Mouse (Mus musculus) ES-CJ7 (cell line): Measurements from ENCODE around the gene Usp21.
A peak's percentile ranks its signal among the peaks of the same experiment; 100 is the strongest.

Source experiments
- DNase-seq: peaks from one replicate; pipeline ENCODE4 v3.0.0; 2011; ENCODE audit warnings: low read depth, low spot score

Gene Usp21

DNA sequence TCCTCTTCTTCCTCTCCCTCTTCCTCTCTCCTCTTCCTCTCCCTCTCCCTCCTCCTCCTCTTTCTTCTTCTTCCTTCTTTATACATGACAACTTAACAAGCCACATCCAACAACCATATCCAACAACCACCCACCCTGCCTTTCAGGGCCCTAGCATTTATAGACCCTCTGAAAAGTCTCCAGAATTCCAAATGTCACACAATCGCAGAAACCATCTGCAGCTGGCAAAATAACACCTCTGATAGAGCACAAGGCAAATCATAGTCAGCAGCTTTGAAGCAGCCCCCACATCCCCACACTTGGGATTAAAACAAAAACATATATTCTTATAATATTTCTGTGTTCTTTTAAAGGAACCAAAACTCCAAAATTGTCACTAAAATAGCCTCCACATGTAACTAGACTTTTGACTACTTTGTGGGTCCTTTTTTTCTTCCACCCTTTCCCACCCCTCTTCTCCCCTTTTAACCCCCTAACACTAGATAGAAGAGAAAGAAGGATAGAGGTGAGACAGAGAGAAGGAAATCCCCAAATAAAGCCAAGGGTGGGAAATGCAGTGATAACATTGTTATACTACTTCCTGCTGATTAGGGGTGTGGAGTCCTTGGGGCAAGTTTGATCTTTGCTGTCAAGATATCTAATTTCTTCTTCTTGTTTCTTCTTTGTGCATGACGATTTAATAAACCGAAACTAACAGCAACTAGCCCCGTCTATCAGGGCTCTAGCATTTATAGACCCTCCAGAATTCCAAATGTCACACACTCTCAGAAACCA, 21.6 kb downstream of the Usp21 start:
- DNase-seq, result no peak

DNA sequence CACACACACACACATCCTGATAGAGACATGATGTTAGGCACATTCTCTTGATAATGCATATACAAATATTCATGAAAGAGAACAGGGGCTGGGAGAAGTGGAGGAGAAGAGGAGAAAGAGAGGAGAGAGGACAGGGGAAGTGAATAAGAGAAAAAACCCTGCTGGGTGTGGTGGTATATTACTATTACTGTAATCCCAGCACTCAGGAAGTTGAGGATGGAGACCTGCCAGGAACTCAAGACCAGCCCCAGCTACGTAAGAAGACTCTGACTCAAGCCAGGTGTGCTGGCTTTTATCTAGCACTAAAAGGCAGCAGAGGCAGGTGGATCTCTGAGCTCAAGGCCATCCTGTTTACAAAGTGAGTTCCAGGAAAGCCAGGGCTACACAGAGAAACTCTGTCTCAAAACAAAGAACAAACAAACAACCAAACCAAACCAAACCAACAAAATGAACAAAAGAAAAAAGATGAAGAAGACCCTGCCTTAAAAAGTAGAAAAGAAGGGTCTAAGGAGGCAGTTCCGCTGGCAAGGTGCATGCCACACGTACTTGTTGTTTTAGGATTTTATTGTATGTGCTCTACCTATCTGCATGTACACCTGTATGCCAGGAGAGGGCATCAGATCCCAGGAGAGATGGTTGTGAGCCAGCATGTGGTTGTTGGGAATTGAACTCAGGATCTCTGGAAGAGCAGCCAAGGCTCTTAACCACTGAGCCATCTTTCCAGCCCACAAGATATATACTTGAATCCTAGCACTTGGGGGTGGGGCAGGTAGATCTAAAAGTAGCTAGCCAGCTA, 23.9 kb downstream of the Usp21 start:
- peak; percentile 82 for DNase-seq

DNA sequence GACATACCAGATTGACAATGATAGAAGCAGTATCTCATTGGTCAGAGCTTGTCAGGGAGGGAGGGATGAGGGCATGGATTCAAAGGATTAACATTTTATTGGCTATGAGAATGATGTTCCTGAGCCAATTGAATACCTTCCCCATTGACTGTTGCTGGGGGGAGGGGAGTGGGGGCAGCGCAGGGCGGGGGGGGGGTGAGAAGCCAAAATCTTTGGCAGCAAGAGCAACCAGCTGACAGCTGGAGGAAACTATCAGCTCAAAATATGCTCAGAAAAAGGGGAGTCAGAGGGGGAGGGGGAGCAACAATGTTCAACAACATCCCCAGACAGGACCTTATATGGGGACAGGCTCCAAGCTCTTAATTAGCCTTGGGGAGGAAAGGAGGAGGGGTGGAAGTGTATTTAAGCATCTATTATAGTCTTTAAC, 24.6 kb downstream of the Usp21 start:
- no peak for DNase-seq

DNA sequence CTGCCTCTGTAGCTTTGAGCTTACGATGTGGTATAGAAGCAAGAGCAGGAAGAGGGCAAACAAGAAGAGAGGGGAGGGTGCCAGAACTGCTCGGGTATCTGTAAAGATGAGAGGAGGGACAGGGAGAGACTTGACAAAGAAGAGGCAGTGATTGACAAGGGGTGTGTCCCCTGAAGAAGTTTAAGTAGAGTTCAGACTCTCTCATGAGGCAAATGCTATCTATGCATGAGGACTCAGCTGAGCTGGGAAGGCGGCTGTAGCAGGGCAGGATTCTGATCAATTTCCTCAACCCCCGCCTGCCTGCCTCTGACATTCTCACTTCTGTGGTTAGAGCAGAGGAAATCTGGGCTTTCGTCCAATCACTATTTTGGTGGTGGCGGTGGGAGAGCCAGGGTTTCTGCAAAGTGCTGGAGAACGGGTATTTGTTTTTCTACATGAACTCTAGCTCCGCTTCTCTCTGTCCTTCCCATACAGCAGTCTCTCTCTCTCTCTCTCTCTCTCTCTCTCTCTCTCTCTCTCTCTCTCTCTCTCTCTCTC, 25.1 kb downstream of the Usp21 start:
- no peak for DNase-seq

DNA sequence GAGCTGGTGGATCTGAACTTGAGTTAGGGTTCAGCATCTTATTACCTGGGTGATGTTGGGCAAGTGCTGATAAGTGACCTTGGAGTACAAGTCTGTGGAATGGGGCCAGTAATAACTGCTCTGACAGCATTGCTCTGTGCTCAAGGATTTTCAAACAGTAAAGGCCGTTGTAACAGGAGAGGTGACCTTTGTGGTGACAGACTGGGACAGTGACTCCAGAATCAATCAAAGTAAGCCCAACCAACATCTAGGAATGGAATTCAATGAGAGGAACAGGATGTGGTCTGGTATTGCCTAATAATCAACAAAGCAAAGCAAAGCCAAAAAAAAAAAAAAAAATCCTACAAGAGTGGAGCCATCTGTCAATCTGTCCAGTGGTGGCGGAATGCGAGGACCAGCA, 27.5 kb downstream of the Usp21 start:
- no peak for DNase-seq

DNA sequence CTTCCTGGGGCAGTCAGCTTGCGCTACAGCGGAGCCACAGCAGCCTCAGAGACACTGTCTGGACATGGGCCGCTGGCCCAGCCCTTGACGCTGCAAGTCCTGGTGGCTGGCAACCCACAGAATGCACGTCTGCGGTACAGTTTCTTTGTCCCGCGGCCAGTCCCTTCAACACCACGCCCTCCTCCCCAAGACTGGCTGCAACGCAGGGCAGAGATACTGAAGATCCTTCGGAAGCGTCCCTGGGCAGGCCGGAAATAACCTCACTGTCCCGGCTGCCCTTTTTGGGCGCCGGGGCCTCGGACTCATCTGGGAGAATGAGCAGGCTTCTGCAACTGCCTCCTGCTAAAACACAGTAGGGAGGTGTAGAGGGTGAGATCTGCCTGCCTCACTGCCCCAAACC, 28.9 kb downstream of the Usp21 start:
- DNase-seq, result no peak

DNA sequence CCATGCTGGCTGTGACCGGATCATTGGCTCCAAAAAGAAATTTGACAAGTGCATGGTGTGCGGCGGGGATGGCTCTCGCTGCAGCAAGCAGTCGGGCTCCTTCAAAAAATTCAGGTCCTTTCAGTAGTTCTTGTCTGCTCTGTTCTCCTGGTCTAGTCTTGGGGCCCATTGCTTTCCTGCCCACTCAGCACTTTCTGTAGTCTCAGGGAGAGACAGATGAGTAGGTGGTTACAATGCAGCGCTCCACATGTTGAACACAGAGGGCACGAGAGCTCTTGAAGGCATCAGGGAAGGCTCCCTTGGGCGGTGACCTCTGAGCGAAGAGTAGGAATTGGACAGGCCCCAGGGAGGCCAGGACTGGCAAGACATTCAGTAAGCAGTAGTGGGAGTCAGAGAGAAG, 30.0 kb downstream of the Usp21 start:
- DNase-seq, result no peak

DNA sequence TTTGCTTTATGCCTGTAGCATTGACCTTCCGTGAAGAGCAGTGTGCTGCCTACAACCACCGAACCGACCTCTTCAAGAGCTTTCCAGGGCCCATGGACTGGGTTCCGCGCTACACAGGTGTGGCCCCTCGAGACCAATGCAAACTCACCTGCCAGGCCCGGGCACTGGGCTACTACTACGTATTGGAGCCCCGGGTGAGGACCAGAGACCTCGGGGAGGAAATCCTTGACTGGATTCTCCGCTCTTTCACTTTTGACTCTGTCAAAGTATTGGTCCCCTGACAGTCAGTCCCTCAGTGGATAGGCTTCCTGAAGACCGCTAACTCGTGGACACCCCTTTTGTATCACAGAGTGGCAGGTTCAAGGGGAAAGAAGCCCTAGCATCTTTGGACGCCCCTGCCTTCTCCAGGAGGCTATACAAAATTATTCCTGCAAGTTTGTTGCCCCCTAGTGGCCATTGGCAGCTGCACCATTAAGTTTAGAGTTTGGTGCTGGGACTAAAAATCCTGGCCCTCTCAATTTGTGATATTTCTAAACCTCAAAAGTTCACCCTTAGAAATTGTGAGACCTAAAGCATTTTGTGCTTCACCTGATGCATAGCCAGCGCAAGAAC, 30.7 kb downstream of the Usp21 start:
- DNase-seq, result peak; percentile 89

DNA sequence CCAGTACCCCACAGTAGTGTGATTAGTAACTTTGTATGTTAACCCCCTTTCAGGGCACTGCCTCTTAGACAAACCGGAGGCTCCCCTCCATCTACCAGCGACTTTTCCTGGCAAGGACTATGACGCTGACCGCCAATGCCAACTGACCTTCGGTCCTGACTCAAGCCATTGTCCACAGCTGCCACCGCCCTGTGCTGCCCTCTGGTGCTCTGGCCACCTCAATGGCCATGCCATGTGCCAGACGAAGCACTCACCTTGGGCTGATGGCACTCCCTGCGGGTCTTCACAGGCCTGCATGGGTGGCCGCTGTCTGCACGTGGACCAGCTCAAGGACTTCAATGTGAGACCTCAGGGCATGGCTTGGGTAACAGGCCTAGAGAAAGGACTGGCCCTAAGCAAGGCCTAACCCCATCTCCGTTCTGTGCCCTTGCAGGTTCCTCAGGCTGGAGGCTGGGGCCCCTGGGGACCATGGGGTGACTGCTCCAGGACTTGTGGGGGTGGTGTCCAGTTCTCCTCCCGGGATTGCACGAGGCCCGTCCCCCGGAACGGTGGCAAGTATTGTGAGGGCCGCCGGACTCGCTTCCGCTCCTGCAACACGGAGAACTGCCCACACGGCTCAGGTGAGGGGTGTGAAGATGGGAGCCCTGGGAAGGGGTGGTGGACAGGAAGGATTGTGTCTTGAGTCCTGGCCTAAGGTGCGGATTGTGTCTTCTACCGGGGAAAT, 31.5 kb downstream of the Usp21 start:
- no peak for DNase-seq

DNA sequence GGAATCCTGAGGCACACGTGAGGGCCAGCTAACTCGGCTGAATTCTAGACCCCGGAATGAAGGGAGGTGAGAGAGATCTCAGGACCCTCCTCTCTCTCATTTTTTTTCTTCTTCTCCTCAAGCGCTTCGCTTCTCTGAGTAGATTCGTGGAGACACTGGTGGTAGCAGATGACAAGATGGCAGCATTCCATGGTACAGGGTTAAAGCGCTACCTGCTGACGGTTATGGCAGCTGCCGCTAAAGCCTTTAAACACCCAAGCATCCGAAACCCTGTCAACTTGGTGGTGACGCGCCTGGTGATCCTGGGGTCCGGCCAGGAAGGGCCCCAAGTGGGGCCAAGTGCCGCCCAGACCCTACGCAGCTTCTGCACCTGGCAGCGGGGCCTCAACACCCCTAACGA, 35.4 kb downstream of the Usp21 start:
- DNase-seq, result no peak

DNA sequence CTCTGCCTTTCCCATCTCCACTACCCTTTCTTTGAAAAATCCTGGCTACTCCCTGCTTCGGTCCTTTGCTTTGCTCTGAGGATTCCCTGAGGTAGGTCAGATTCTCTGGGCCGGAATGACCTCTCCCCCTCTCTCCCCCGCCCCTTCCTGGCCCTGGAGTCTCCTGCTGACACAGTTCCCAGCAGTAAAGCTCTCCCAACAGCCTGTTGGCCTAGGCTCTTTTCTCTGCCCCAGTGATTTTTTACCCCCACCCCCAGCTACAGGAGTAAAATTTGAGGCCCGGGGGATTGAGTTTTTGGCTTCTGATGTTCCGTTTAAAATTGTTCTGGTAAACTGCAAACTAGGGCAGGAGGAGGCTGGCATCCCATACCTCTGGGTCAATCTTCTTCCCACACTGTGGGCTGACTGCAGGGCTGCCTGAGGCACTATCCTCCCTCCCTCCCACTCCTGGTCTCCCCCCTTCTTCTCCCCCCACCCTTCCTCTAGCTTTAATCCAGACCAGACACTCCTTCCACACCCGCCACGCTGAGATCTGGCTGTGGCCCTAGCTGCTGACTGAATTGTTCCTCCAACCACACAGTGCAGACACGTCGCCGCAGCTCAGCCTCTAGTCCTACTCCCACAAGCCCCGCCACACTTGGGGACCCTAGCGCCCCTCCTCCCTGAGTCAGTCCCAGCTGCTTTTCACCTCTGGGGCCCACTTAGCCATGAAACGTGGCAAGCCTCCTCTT, 36.0 kb downstream of the Usp21 start:
- DNase-seq, result peak; percentile 55

DNA sequence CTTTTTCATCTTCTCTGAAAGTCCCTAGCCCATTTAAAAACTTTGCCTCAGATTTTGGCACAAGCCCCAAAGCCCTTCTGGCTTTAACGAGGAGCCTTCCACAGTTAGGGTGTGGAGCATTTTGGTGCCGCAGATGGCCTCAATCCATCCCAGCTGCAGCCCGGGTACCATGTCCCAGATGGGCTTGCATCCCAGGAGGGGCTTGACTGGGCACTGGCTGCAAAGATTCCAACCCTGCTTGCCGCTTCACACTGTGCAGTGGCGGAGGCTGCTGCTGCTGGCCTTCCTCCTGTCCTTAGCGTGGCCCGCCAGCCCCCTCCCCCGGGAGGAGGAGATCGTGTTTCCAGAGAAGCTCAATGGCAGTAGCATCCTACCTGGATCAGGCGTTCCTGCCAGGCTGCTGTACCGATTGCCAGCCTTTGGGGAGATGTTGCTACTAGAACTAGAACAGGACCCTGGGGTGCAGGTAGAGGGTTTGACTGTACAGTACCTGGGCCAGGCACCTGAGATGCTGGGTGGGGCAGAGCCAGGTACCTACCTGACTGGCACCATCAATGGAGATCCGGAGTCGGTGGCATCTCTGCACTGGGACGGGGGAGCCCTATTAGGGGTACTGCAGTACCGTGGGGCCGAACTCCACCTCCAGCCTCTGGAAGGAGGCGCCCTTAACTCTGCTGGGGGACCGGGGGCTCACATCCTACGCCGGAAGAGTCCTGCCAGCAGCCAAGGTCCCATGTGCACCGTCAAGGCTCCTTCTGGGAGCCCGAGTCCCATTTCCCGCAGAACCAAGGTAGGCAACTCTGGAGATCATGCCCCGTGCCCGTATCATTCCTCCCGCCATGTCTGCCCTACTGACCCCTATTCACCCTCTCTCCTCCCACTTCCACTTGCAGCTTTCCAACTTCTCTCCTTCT, 36.9 kb downstream of the Usp21 start, which contains the start of gene Ndufs2:
TSS of gene Ndufs2 (minus strand) at position 709 of the 914 bp plus-strand sequence.
- no peak for DNase-seq

DNA sequence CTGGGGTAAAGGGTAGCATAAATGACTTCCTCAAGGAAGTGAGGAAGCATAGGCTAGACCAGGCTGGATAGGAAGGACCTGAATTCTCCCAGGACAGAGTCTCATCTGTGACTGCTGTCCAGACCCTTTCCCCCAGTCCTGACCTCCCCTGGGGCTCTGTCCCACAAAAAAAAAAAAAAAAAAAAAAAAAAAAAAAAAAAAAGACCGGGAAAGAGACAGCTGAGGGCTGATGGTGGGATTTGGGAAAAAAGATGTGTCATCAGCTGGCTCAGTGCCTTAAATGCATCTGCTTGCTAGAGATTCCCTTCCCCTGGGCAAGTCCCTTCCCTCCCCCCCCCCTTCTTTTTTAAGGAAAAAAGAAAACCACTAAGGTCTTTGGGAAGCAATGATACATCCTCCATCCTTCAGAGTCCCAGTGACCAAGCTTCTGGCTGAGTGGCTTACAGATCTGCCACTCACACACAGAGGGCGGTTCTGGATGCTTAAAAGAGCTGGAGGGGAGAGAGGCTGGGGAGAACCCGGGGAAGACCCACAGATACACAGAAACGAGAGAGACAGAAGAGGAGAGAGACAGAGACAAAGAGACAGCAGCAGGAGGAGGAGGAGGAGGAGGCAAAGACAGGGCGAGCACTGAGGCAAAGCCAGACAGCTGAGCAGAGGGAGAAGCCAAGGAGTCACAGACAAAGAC, 37.7 kb downstream of the Usp21 start, which contains the start of gene Adamts4:
TSS of gene Adamts4 (plus strand) at position 509 of the 688 bp plus-strand sequence.
- DNase-seq, result peak; percentile 30

DNA sequence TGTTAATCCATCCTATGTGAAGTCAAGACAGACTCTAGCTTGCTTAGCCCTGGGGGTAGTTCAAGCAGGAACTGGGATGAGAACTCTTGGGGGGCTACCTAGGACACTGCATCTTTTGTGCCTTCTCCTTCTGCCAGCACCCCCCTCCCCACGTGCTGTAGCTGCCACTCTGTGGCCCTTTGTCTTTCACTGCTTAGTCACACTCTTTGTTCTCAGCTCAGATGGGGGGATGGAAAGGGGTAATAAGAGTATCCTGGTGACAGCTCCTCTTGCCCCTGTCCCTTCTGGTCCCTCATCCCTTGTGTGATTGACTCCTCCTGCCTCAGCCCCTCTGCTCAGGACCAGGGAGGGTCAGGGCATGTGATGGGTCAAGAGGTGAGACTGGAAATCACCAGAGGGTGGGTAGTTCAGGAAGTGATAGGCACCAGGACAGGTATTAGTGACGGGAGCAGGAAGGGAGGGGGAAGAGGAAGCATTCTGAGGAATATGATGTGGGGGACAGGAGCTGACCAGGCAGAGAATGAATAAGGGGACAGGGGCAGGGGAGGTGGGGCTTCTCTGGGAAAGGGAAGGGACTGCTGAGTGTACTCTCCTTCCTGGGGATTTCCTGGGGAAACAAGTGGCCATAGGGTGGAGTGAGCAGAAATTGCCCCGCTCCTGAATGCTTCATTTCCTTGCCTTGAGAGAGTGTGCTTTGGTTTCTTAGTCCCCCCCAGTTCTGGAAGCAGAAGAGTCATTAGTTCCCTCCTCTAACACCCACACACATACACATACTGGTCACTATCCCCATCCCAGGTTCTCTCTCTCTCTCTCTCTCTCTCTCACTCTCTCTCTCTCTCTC, 39.2 kb downstream of the Usp21 start:
- DNase-seq, result peak; percentile 44

DNA sequence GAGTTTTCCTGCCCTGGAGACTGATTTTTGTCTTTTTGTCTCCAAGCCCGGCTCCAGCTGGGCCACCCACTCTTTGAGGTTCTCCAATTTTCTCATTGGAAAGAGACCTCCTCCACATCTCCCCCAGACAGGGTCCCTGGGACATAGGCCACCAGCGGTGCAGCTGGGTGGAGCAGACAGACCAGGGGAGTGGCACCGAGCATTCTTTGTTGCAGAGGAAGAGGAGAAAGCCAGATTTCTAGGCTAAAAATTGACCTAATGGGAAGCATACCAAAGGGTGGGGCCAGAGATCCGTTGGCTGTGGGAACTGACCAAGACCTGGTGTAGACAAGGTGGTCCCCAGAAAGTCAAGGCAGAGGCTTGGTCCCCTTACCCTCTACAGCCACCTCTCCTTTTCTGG, 39.9 kb downstream of the Usp21 start:
- peak; percentile 40 for DNase-seq

DNA sequence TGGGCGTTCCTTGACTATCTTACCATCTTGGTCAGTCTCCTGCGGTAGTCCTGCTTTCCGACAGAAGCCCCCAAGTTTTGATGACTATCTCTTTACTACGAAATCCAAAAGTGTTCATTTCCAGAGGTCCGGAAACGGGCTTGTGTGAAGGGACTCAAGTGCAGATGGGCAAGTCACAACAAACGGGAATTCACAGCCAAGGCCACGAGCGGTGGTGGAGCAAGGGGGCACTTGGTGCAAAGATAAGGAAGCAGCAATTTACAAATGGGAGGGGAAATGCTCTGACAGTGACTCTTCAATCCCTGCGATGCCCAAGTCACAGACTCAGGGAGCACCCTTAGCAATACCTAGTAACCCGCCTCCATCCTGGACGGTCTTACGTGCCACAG, 40.3 kb downstream of the Usp21 start:
- no peak for DNase-seq

DNA sequence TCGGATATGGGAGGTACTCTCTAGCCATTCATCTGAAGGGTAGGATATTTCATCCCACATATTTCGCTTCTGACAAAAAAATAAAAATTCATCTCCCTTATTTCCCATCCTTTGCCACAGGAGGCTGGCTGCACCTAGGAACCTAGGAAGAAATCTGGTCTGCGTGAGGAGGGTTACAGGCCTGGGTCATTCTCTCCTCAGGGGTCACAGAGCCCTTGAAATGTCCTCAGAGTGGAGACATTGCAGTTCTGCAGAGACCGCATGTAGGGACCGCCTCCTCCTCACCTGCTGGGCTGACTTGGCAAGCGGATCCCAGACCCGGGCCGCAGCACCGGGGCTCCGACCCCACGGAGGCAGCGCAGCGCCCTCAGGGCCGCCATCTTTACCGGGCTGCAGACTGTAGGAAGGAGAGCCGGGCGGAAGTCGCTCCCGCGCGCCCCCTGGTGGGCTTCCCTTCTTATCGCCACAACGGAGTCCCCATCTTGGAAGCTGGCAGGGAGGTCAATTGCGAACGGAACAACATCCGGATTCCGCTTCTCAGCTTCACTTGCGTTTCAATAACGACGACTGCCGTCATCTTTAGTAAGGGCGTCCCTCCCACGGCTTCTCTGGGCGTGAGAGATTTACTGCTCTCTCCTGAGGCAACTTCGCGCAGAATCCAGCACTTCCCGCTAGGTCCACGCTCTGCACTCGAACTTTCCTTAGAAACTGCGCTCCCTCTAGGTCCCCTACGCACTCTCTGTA, 40.9 kb downstream of the Usp21 start:
- peak; percentile 99 for DNase-seq
